Mouse (Mus musculus): ENCODE data around the gene Cnn3. TPM values are rescaled to one million over a fixed set of nuclear protein-coding genes. Genes with fewer than 3 reads are reported as not detected.
A peak's percentile ranks its signal among the peaks of the same experiment; 100 is the strongest.

Gene Cnn3
- total and polyA plus RNA-seq, 2 experiments, result 92.4 to 146 TPM

DNA sequence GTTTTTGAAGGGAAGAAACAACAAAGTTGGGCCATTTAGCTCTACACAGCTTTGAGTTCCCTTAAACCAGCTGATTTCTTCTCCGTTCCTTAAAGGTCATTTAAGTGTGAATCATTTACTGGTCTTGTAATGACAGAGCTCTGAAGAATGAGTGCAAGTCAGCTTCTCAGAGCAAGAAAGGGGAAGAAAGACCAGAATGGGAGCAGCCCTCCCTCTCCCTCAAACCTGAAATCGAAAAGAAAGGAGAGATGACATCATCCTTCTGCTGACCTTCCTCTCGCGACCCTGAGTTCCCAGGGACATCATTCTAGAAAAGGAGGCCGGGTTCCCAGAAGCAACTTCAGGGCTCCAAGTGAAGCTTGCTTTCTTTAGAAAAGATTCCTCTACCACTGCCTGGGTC, 64.6 kb downstream of the Cnn3 start:
- no peak overlapping the region for H3K4me3 ChIP-seq (ENCODE audit: insufficient read depth, low read depth, low read length)
- TF ChIP-seq POLR2A (IDR thresholded peaks at IDR 0.05; ENCODE audit: extremely low read depth, insufficient read depth, low read length), result no peak
- TF ChIP-seq CTCF (IDR thresholded peaks at IDR 0.05; ENCODE audit: low read depth, low read length), result no peak
- H3K4me1 ChIP-seq (ENCODE audit: control insufficient read depth, insufficient read depth, low read length), result peaks cover 7% of the 10 kb centered on the region
- no peak overlapping the region for H3K27ac ChIP-seq (replicated peaks; ENCODE audit: insufficient read depth, low read depth, low read length)
- no peak overlapping the region for H3K9ac ChIP-seq (ENCODE audit: low read depth, low read length)
- DNase-seq (ENCODE audit: extremely low read depth, low read depth, low spot score), result no peak
- 77% methylated on average over 5 of the region's 5 CpGs for WGBS
- H3K27me3 ChIP-seq (ENCODE audit: control insufficient read depth, insufficient read depth, low read length), result no peaks in the 10 kb centered on the region
- H3K36me3 ChIP-seq (ENCODE audit: control insufficient read depth, insufficient read depth, low read length), result no peaks in the 10 kb centered on the region
- no peaks in the 10 kb centered on the region for H3K79me2 ChIP-seq (ENCODE audit: control insufficient read depth, insufficient read depth, low read length)

DNA sequence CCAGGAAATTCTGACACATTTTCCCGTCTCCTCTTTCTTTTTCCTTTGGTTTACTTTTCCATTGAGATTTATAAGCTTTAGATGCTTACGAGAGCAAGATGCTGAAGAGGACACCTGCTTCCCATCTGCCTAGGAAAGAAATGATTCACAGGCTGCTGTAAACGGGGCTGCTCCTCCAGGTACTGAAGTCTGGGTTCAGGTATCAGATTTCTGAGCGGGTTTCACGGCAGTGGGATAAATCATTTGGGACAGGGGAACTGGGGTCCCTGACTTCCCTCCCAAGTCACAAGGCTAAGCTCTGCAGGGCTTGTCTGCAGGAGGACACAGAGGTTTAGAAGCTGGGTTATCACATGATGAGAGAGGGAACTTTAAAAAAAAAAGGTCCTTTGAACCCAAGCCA, 65.7 kb downstream of the Cnn3 start:
- H3K4me3 ChIP-seq (ENCODE audit: insufficient read depth, low read depth, low read length), result no peak overlapping the region
- WGBS, result 84% methylated on average over 5 of the region's 5 CpGs
- no peak for TF ChIP-seq POLR2A (IDR thresholded peaks at IDR 0.05; ENCODE audit: extremely low read depth, insufficient read depth, low read length)
- TF ChIP-seq CTCF (IDR thresholded peaks at IDR 0.05; ENCODE audit: low read depth, low read length), result no peak

GRCm38 (mm10) chr3:121493997-121494421, 67.7 kb downstream of the Cnn3 start:
- Histone ChIP-seq H3K4me3 (ENCODE audit: insufficient read depth, low read depth, low read length) (peak overlapping the region; percentile 12; the same call in 1 of the 2 replicates), H3K27me3 (ENCODE audit: control insufficient read depth, insufficient read depth, low read length) (no peaks in the 10 kb centered on the region), H3K79me2 (ENCODE audit: control insufficient read depth, insufficient read depth, low read length) (no peaks in the 10 kb centered on the region), H3K4me1 (ENCODE audit: control insufficient read depth, insufficient read depth, low read length) (peaks cover 7% of the 10 kb centered on the region), H3K36me3 (ENCODE audit: control insufficient read depth, insufficient read depth, low read length) (no peaks in the 10 kb centered on the region), H3K27ac (replicated peaks; ENCODE audit: insufficient read depth, low read depth, low read length) (no peak overlapping the region), H3K9ac (ENCODE audit: low read depth, low read length) (peak overlapping the region; percentile 4; the same call in 1 of the 2 replicates)
- 44% methylated on average over 7 of the region's 7 CpGs for WGBS
- TF ChIP-seq CTCF (IDR thresholded peaks at IDR 0.05; ENCODE audit: low read depth, low read length) (no peak), POLR2A (IDR thresholded peaks at IDR 0.05; ENCODE audit: extremely low read depth, insufficient read depth, low read length) (no peak)
- DNase-seq (ENCODE audit: extremely low read depth, low read depth, low spot score), result peak; percentile 24

More for the DNA sequence above, 65.7 kb downstream of the Cnn3 start:
- Histone ChIP-seq H3K27ac (replicated peaks; ENCODE audit: insufficient read depth, low read depth, low read length) (no peak overlapping the region; the same call in 1 of the 2 replicates), H3K9ac (ENCODE audit: low read depth, low read length) (no peak overlapping the region), H3K27me3 (ENCODE audit: control insufficient read depth, insufficient read depth, low read length) (no peaks in the 10 kb centered on the region), H3K79me2 (ENCODE audit: control insufficient read depth, insufficient read depth, low read length) (no peaks in the 10 kb centered on the region), H3K36me3 (ENCODE audit: control insufficient read depth, insufficient read depth, low read length) (no peaks in the 10 kb centered on the region), H3K4me1 (ENCODE audit: control insufficient read depth, insufficient read depth, low read length) (peaks cover 7% of the 10 kb centered on the region)
- peak; percentile 61 for DNase-seq (ENCODE audit: extremely low read depth, low read depth, low spot score)

DNA sequence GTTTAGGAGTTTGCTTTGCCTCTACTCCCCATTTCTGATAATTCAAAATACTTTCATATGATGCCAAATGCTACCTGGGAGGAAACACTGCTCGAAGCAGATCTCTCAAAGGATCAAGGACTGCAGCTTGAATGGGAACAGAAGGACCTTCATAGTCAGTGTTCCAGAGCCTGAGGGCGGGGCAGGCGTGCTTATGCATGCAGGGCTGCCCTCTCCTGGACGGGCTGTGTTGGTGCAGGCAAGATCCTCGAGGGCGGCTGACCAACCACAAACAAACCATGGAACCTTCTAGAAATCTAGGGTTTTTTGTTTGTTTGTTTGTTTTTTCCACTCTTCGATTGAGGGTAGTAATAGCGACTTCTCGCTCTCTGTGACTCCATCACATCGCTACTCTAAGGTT, 73.9 kb downstream of the Cnn3 start:
- TF ChIP-seq POLR2A (IDR thresholded peaks at IDR 0.05; ENCODE audit: extremely low read depth, insufficient read depth, low read length) (no peak), CTCF (IDR thresholded peaks at IDR 0.05; ENCODE audit: low read depth, low read length) (peak; percentile 99)
- Histone ChIP-seq H3K4me3 (ENCODE audit: insufficient read depth, low read depth, low read length) (no peak overlapping the region), H3K27ac (replicated peaks; ENCODE audit: insufficient read depth, low read depth, low read length) (no peak overlapping the region), H3K27me3 (ENCODE audit: control insufficient read depth, insufficient read depth, low read length) (no peaks in the 10 kb centered on the region), H3K36me3 (ENCODE audit: control insufficient read depth, insufficient read depth, low read length) (no peaks in the 10 kb centered on the region), H3K4me1 (ENCODE audit: control insufficient read depth, insufficient read depth, low read length) (no peaks in the 10 kb centered on the region; the same call in 1 of the 2 replicates), H3K9ac (ENCODE audit: low read depth, low read length) (no peak overlapping the region), H3K79me2 (ENCODE audit: control insufficient read depth, insufficient read depth, low read length) (no peaks in the 10 kb centered on the region)
- WGBS, result 46% methylated on average over 10 of the region's 10 CpGs
- peak; percentile 43 for DNase-seq (ENCODE audit: extremely low read depth, low read depth, low spot score)

- 64% methylated on average over 5 of the region's 5 CpGs for WGBS
- no peak overlapping the region for H3K9ac ChIP-seq (ENCODE audit: low read depth, low read length)
- no peak overlapping the region for H3K27ac ChIP-seq (replicated peaks; ENCODE audit: insufficient read depth, low read depth, low read length)
- no peaks in the 10 kb centered on the region for H3K27me3 ChIP-seq (ENCODE audit: control insufficient read depth, insufficient read depth, low read length)
- H3K4me1 ChIP-seq (ENCODE audit: control insufficient read depth, insufficient read depth, low read length), result no peaks in the 10 kb centered on the region; the same call in 1 of the 2 replicates
- H3K36me3 ChIP-seq (ENCODE audit: control insufficient read depth, insufficient read depth, low read length), result no peaks in the 10 kb centered on the region
- peak; percentile 36 for DNase-seq (ENCODE audit: extremely low read depth, low read depth, low spot score)
- H3K79me2 ChIP-seq (ENCODE audit: control insufficient read depth, insufficient read depth, low read length), result no peaks in the 10 kb centered on the region
- TF ChIP-seq CTCF (IDR thresholded peaks at IDR 0.05; ENCODE audit: low read depth, low read length), result no peak
- TF ChIP-seq POLR2A (IDR thresholded peaks at IDR 0.05; ENCODE audit: extremely low read depth, insufficient read depth, low read length), result no peak
- no peak overlapping the region for H3K4me3 ChIP-seq (ENCODE audit: insufficient read depth, low read depth, low read length)
Observed at GRCm38 (mm10) chr3:121500734-121501133, 74.4 kb downstream of the Cnn3 start.

DNA sequence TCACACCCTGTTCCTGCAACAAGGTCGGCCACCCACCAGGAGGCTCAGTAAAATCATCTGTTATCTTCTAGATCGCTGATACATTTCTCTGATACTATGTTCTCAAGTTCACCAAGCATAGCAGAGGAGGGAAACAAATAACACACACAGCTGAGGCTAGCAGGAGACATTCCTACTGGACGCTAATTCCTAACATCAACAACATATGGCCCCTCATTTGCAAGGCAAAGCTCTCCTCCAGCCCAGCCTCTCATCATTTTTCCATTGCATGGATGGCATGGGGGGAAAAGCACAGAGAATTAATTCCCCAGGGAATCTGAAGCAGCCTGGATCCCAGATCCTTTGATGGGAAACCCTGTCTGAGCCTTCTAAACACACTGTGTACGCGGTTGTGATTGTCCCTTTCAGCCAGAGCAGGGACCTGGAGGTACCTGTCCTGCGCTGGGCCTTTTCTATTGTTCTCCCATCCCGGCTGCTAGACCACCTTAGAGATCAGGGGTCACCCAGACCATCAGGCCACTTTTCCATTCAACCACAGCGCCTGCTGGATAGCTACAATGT, 78.7 kb downstream of the Cnn3 start:
- no peak overlapping the region for H3K9ac ChIP-seq (ENCODE audit: low read depth, low read length)
- DNase-seq (ENCODE audit: extremely low read depth, low read depth, low spot score), result no peak
- no peak overlapping the region for H3K4me3 ChIP-seq (ENCODE audit: insufficient read depth, low read depth, low read length)
- H3K36me3 ChIP-seq (ENCODE audit: control insufficient read depth, insufficient read depth, low read length), result no peaks in the 10 kb centered on the region
- TF ChIP-seq POLR2A (IDR thresholded peaks at IDR 0.05; ENCODE audit: extremely low read depth, insufficient read depth, low read length), result no peak
- no peak for TF ChIP-seq CTCF (IDR thresholded peaks at IDR 0.05; ENCODE audit: low read depth, low read length)
- no peaks in the 10 kb centered on the region for H3K27me3 ChIP-seq (ENCODE audit: control insufficient read depth, insufficient read depth, low read length)
- H3K27ac ChIP-seq (replicated peaks; ENCODE audit: insufficient read depth, low read depth, low read length), result no peak overlapping the region
- no peaks in the 10 kb centered on the region; the same call in 1 of the 2 replicates for H3K4me1 ChIP-seq (ENCODE audit: control insufficient read depth, insufficient read depth, low read length)
- WGBS, result 93% methylated on average over 8 of the region's 8 CpGs
- no peaks in the 10 kb centered on the region for H3K79me2 ChIP-seq (ENCODE audit: control insufficient read depth, insufficient read depth, low read length)

All from liver, adult 2 months (tissue).